Mouse (Mus musculus) kidney, adult 2 months (tissue): ENCODE measurements around the gene Peli2. TPM values are rescaled to one million over a fixed set of nuclear protein-coding genes. Genes with fewer than 3 reads are reported as not detected.

Experiments used
- DNase-seq: peaks from one replicate; pipeline ENCODE4 v3.0.0; 2021
- H3K27ac ChIP-seq: fragments of 200-500 bp; 2 replicates; pipeline ENCODE4 v1.5.1; 2012; ENCODE audit warnings: low read depth, low read length, control low read depth, inconsistent platforms; ENCODE audit not compliant: insufficient read depth
- H3K27me3 ChIP-seq: fragments of 200-500 bp; replicated peaks from 2 replicates; pipeline ENCODE4 v1.6.1; 2012; ENCODE audit warnings: mild to moderate bottlenecking, moderate library complexity, low read length, inconsistent platforms; ENCODE audit not compliant: control insufficient read depth, insufficient read depth
- H3K36me3 ChIP-seq: fragments of 200-500 bp; 2 replicates; pipeline ENCODE4 v1.6.1; 2012; ENCODE audit warnings: mild to moderate bottlenecking, moderate library complexity, low read length, inconsistent platforms; ENCODE audit not compliant: control insufficient read depth, insufficient read depth
- H3K4me1 ChIP-seq: fragments of 200-500 bp; 2 replicates; pipeline ENCODE4 v1.6.1; 2011; ENCODE audit warnings: low read length; ENCODE audit not compliant: control insufficient read depth, insufficient read depth
- H3K4me3 ChIP-seq: fragments of 200-500 bp; 2 replicates; pipeline ENCODE4 v1.5.1; 2011; ENCODE audit warnings: mild to moderate bottlenecking, low read depth, low read length, control low read depth; ENCODE audit not compliant: insufficient read depth
- CTCF ChIP-seq: fragments of 200-500 bp; conservative IDR thresholded peaks from 2 replicates; pipeline ENCODE4 v1.5.1; 2011; ENCODE audit warnings: low read depth, mild to moderate bottlenecking, control low read depth, low read length, moderate library complexity, mixed read lengths; ENCODE audit not compliant: insufficient read depth, insufficient read length
- POLR2A ChIP-seq: fragments of 200-500 bp; IDR thresholded peaks from one replicate; pipeline ENCODE4 v1.6.1; 2011; ENCODE audit warnings: low read depth, low read length, control low read depth
- WGBS: fragments of 180-500 bp; shearing (Covaris S2); methylation state at CpG from one replicate; pipeline ENCODE4 v1.1.7; 2018; 5-methylcytosine and 5-hydroxymethylcytosine counted together
- polyA plus RNA-seq: library from polyadenylated mRNA; depleted of rRNA; stranded (reverse); fragments of >200 nt; gene quantifications from 2 replicates; pipeline ENCODE4 v1.2.3, GENCODE M21; 2012

The Peli2 gene
- polyA plus RNA-seq, 1 experiment: 31.7 TPM

GRCm38 (mm10) chr14:48257759-48258158 is 137.1 kb downstream of the Peli2 start:
- H3K4me1 ChIP-seq: no peaks in the 10 kb centered on the region
- H3K27ac ChIP-seq: no peak overlapping the region
- 70% methylated on average over 7 of the region's 7 CpGs for WGBS
- H3K36me3 ChIP-seq: no peaks in the 10 kb centered on the region; the same call in 1 of the 2 replicates
- no peaks in the 10 kb centered on the region for H3K27me3 ChIP-seq
- peak; percentile 33 for DNase-seq
- no peak overlapping the region for H3K4me3 ChIP-seq
- TF ChIP-seq POLR2A: no peak
- TF ChIP-seq CTCF: no peak

GRCm38 (mm10) chr14:48258696-48259366 is 138.2 kb downstream of the Peli2 start:
- no peak for DNase-seq
- H3K36me3 ChIP-seq: no peaks in the 10 kb centered on the region; the same call in 1 of the 2 replicates
- H3K4me3 ChIP-seq: no peak overlapping the region
- H3K27ac ChIP-seq: no peak overlapping the region
- no peaks in the 10 kb centered on the region for H3K27me3 ChIP-seq
- TF ChIP-seq POLR2A (no peak), CTCF (no peak)
- WGBS: 73% methylated on average over 10 of the region's 10 CpGs
- H3K4me1 ChIP-seq: no peaks in the 10 kb centered on the region

GRCm38 (mm10) chr14:48263146-48263545 is 142.5 kb downstream of the Peli2 start:
- WGBS: 98% methylated on average over 4 of the region's 4 CpGs
- Histone ChIP-seq H3K27ac (no peak overlapping the region), H3K27me3 (no peaks in the 10 kb centered on the region), H3K4me3 (no peak overlapping the region), H3K36me3 (no peaks in the 10 kb centered on the region; the same call in 1 of the 2 replicates), H3K4me1 (no peaks in the 10 kb centered on the region)
- no peak for TF ChIP-seq POLR2A
- no peak for TF ChIP-seq CTCF
- DNase-seq: no peak

- Histone ChIP-seq H3K27me3 (no peaks in the 10 kb centered on the region), H3K4me3 (no peak overlapping the region), H3K36me3 (no peaks in the 10 kb centered on the region), H3K4me1 (no peaks in the 10 kb centered on the region), H3K27ac (no peak overlapping the region)
- no peak for DNase-seq
- 91% methylated on average over 6 of the region's 6 CpGs for WGBS
- TF ChIP-seq CTCF (no peak), POLR2A (no peak)
Observed at GRCm38 (mm10) chr14:48266710-48267109, 146.1 kb downstream of the Peli2 start.

- no peak for DNase-seq
- WGBS: 63% methylated on average over 1 of the region's 1 CpGs
- Histone ChIP-seq H3K4me1 (no peaks in the 10 kb centered on the region), H3K27me3 (no peaks in the 10 kb centered on the region), H3K4me3 (no peak overlapping the region), H3K36me3 (no peaks in the 10 kb centered on the region), H3K27ac (no peak overlapping the region)
- no peak for TF ChIP-seq POLR2A
- TF ChIP-seq CTCF: no peak
Observed at GRCm38 (mm10) chr14:48278291-48278690, 157.7 kb downstream of the Peli2 start.

GRCm38 (mm10) chr14:48286949-48287348 is 166.3 kb downstream of the Peli2 start:
- Histone ChIP-seq H3K4me3 (no peak overlapping the region), H3K27ac (no peak overlapping the region), H3K27me3 (no peaks in the 10 kb centered on the region), H3K36me3 (no peaks in the 10 kb centered on the region), H3K4me1 (no peaks in the 10 kb centered on the region)
- DNase-seq: no peak
- WGBS: 86% methylated on average over 5 of the region's 5 CpGs
- TF ChIP-seq CTCF (no peak), POLR2A (no peak)

- DNase-seq: no peak
- Histone ChIP-seq H3K27ac (no peak overlapping the region), H3K27me3 (no peaks in the 10 kb centered on the region), H3K4me3 (no peak overlapping the region), H3K36me3 (no peaks in the 10 kb centered on the region), H3K4me1 (no peaks in the 10 kb centered on the region)
- no peak for TF ChIP-seq POLR2A
- no peak for TF ChIP-seq CTCF
- 77% methylated on average over 4 of the region's 4 CpGs for WGBS
Observed at GRCm38 (mm10) chr14:48287581-48287980, 167.0 kb downstream of the Peli2 start.
